Mouse (Mus musculus) kidney, adult 2 months (tissue): ENCODE results near the gene Ggt5.

ENCODE experiments used
- CTCF ChIP-seq: fragments of 200-500 bp; conservative IDR thresholded peaks from 2 replicates; pipeline ENCODE4 v1.5.1; 2011; ENCODE audit warnings: low read depth, mild to moderate bottlenecking, control low read depth, low read length, moderate library complexity, mixed read lengths; ENCODE audit not compliant: insufficient read depth, insufficient read length
- POLR2A ChIP-seq: fragments of 200-500 bp; IDR thresholded peaks from one replicate; pipeline ENCODE4 v1.6.1; 2011; ENCODE audit warnings: low read depth, low read length, control low read depth

- TF ChIP-seq POLR2A (no peak), CTCF (no peak)
Observed at GRCm38 (mm10) chr10:75554090-75554489, 35.0 kb upstream of the Ggt5 start.
